Mouse (Mus musculus) kidney, embryonic 14.5 days (tissue): ENCODE measurements around the gene Caml. TPM values are rescaled to one million over a fixed set of nuclear protein-coding genes. Genes with fewer than 3 reads are reported as not detected.

Experiments used
- polyA plus RNA-seq: library from polyadenylated mRNA; unstranded; fragments of >200 nt; fragmentation: Nextera tagmentation; extraction: Ambion mirVana; gene quantifications from 2 replicates; pipeline ENCODE4 v1.2.1, GENCODE M21; 2014

Gene Caml
- polyA plus RNA-seq, 1 experiment from 2014 or later: 58.3 TPM

Other genes starting within 250 kb of the Caml start
- 15.5 and 39.4 TPM in 2 replicates for gene Slc34a1, start 224.8 kb upstream of the Caml start, polyA plus RNA-seq
- gene Pfn3, start 207.8 kb upstream of the Caml start, polyA plus RNA-seq: not detected in 2 replicates
- gene F12, start 196.2 kb upstream of the Caml start, polyA plus RNA-seq: not detected in 2 replicates
- 38.9 and 59.3 TPM in 2 replicates for gene Grk6, start 177.9 kb upstream of the Caml start, polyA plus RNA-seq
- 0.77 and 3.4 TPM in 2 replicates for gene Prr7, start 158.7 kb upstream of the Caml start, polyA plus RNA-seq
- 118 and 164 TPM in 2 replicates for gene Dbn1, start 134.9 kb upstream of the Caml start, polyA plus RNA-seq
- gene Pdlim7, start 109.3 kb upstream of the Caml start, polyA plus RNA-seq: 136 and 141 TPM in 2 replicates
- 1.9 and 2.2 TPM in 2 replicates for gene Dok3, start 93.7 kb upstream of the Caml start, polyA plus RNA-seq
- gene Ddx41, start 86.3 kb upstream of the Caml start, polyA plus RNA-seq: 94.1 and 94.7 TPM in 2 replicates
- gene Fam193b, start 51.9 kb upstream of the Caml start, polyA plus RNA-seq: 36.7 and 39.3 TPM in 2 replicates
- gene Tmed9, start 49.3 kb upstream of the Caml start, polyA plus RNA-seq: 73.5 and 232 TPM in 2 replicates
- 13.5 and 18.2 TPM in 2 replicates for gene B4galt7, start 23.1 kb upstream of the Caml start, polyA plus RNA-seq
- 35.7 and 48.5 TPM in 2 replicates for gene Ddx46, start 12.0 kb downstream of the Caml start, polyA plus RNA-seq
- 55.2 and 77.6 TPM in 2 replicates for gene B230219D22Rik, start 70.1 kb downstream of the Caml start, polyA plus RNA-seq
- gene Txndc15, start 91.6 kb downstream of the Caml start, polyA plus RNA-seq: 87.1 and 91.7 TPM in 2 replicates
- 49.2 and 58.4 TPM in 2 replicates for gene Pcbd2, start 104.4 kb downstream of the Caml start, polyA plus RNA-seq
- gene Catsper3, start 161.6 kb downstream of the Caml start, polyA plus RNA-seq: 0.32 TPM in 1 of 2 replicates, not detected in the other
- gene Pitx1, start 213.2 kb downstream of the Caml start, polyA plus RNA-seq: 0.37 and 0.42 TPM in 2 replicates